Mouse (Mus musculus) erythroblast, embryonic 14.5 days (primary cell): Measurements from ENCODE around the gene Shb.

Source experiments
- GATA1 ChIP-seq: IDR thresholded peaks from 2 replicates; pipeline ENCODE4 v1.6.1; 2012; ENCODE audit warnings: low read length, inconsistent platforms, mixed read lengths
- TAL1 ChIP-seq: IDR thresholded peaks from 3 replicates; pipeline ENCODE4 v1.6.1; 2012; ENCODE audit warnings: low read length, inconsistent platforms, mixed read lengths

GRCm38 (mm10) chr4:45502002-45502401 is 30.3 kb downstream of the Shb start:
- TF ChIP-seq TAL1: no peak
- TF ChIP-seq GATA1: no peak
